Mouse (Mus musculus): ENCODE measurements around the gene Ptprt. TPM values are rescaled to one million over a fixed set of nuclear protein-coding genes. Genes with fewer than 3 reads are reported as not detected.
"Not testable (repeated sequence)": the region's sequence is repeated elsewhere in the genome, so short reads cannot be mapped to it uniquely, and the experiment has no call there.

The Ptprt gene
- polyA plus RNA-seq, 1 experiment from 2014 or later = 0.26 TPM

- H3K27ac ChIP-seq (ENCODE audit: low read length) = no peak overlapping the region
- WGBS = 80% methylated on average over 2 of the region's 2 CpGs
- H3K4me3 ChIP-seq (replicated peaks; ENCODE audit: low read length) = no peak overlapping the region
- H3K4me1 ChIP-seq (ENCODE audit: control insufficient read depth, insufficient read depth, low read length) = no peaks in the 10 kb centered on the region
- no peaks in the 10 kb centered on the region for H3K9me3 ChIP-seq (replicated peaks; ENCODE audit: control insufficient read depth, low read length)
- H3K27me3 ChIP-seq (ENCODE audit: control insufficient read depth, insufficient read depth, low read length) = no peaks in the 10 kb centered on the region
- H3K9ac ChIP-seq (ENCODE audit: low read length) = no peak overlapping the region
- H3K4me2 ChIP-seq (ENCODE audit: low read depth, low read length) = no peak overlapping the region
- H3K36me3 ChIP-seq (ENCODE audit: control insufficient read depth, insufficient read depth, low read length) = no peaks in the 10 kb centered on the region
- peak; percentile 66 for ATAC-seq (ENCODE audit: insufficient read depth, low FRiP score)
These were observed 479.1 kb downstream of the Ptprt start for GRCm38 (mm10) chr2:162181826-162182225.

- no peaks in the 10 kb centered on the region for H3K36me3 ChIP-seq (ENCODE audit: control insufficient read depth, insufficient read depth, low read length)
- H3K9ac ChIP-seq (ENCODE audit: low read length) = no peak overlapping the region
- H3K27ac ChIP-seq (ENCODE audit: low read length) = no peak overlapping the region
- H3K9me3 ChIP-seq (replicated peaks; ENCODE audit: control insufficient read depth, low read length) = no peaks in the 10 kb centered on the region
- 69% methylated on average over 1 of the region's 1 CpGs for WGBS
- no peaks in the 10 kb centered on the region for H3K27me3 ChIP-seq (ENCODE audit: control insufficient read depth, insufficient read depth, low read length)
- H3K4me2 ChIP-seq (ENCODE audit: low read depth, low read length) = no peak overlapping the region
- ATAC-seq (ENCODE audit: insufficient read depth, low FRiP score) = no peak
- no peak overlapping the region for H3K4me3 ChIP-seq (replicated peaks; ENCODE audit: low read length)
- H3K4me1 ChIP-seq (ENCODE audit: control insufficient read depth, insufficient read depth, low read length) = no peaks in the 10 kb centered on the region
These were observed 488.4 kb downstream of the Ptprt start for GRCm38 (mm10) chr2:162172529-162172928.

GRCm38 (mm10) chr2:162141845-162142411 lies 519.0 kb downstream of the Ptprt start:
- Histone ChIP-seq H3K4me3 (replicated peaks; ENCODE audit: low read length) (no peak overlapping the region), H3K9ac (ENCODE audit: low read length) (no peak overlapping the region), H3K9me3 (replicated peaks; ENCODE audit: control insufficient read depth, low read length) (no peaks in the 10 kb centered on the region), H3K36me3 (ENCODE audit: control insufficient read depth, insufficient read depth, low read length) (no peaks in the 10 kb centered on the region), H3K4me2 (ENCODE audit: low read depth, low read length) (no peak overlapping the region), H3K27ac (ENCODE audit: low read length) (no peak overlapping the region), H3K27me3 (ENCODE audit: control insufficient read depth, insufficient read depth, low read length) (no peaks in the 10 kb centered on the region), H3K4me1 (ENCODE audit: control insufficient read depth, insufficient read depth, low read length) (no peaks in the 10 kb centered on the region)
- 79% methylated on average over 3 of the region's 3 CpGs for WGBS
- no peak for ATAC-seq (ENCODE audit: insufficient read depth, low FRiP score)

GRCm38 (mm10) chr2:162136176-162136575 lies 524.8 kb downstream of the Ptprt start:
- WGBS = 90% methylated on average over 3 of the region's 3 CpGs
- H3K4me1 ChIP-seq (ENCODE audit: control insufficient read depth, insufficient read depth, low read length); H3K9ac ChIP-seq (ENCODE audit: low read length); H3K4me3 ChIP-seq (replicated peaks; ENCODE audit: low read length); ATAC-seq (ENCODE audit: insufficient read depth, low FRiP score); H3K27ac ChIP-seq (ENCODE audit: low read length); H3K4me2 ChIP-seq (ENCODE audit: low read depth, low read length); H3K9me3 ChIP-seq (replicated peaks; ENCODE audit: control insufficient read depth, low read length); H3K36me3 ChIP-seq (ENCODE audit: control insufficient read depth, insufficient read depth, low read length); H3K27me3 ChIP-seq (ENCODE audit: control insufficient read depth, insufficient read depth, low read length): not testable (repeated sequence)

- Histone ChIP-seq H3K4me3 (replicated peaks; ENCODE audit: low read length) (no peak overlapping the region), H3K4me1 (ENCODE audit: control insufficient read depth, insufficient read depth, low read length) (no peaks in the 10 kb centered on the region), H3K27ac (ENCODE audit: low read length) (no peak overlapping the region), H3K4me2 (ENCODE audit: low read depth, low read length) (no peak overlapping the region), H3K36me3 (ENCODE audit: control insufficient read depth, insufficient read depth, low read length) (no peaks in the 10 kb centered on the region), H3K9ac (ENCODE audit: low read length) (no peak overlapping the region), H3K27me3 (ENCODE audit: control insufficient read depth, insufficient read depth, low read length) (no peaks in the 10 kb centered on the region; the same call in 1 of the 2 replicates), H3K9me3 (replicated peaks; ENCODE audit: control insufficient read depth, low read length) (no peaks in the 10 kb centered on the region)
- 61% methylated on average over 4 of the region's 4 CpGs for WGBS
- peak; percentile 79 for ATAC-seq (ENCODE audit: insufficient read depth, low FRiP score)
These were observed 529.2 kb downstream of the Ptprt start for GRCm38 (mm10) chr2:162131607-162132304.

- H3K9ac ChIP-seq (ENCODE audit: low read length) = no peak overlapping the region
- no peak overlapping the region for H3K4me2 ChIP-seq (ENCODE audit: low read depth, low read length)
- H3K27ac ChIP-seq (ENCODE audit: low read length) = no peak overlapping the region
- no peak overlapping the region for H3K4me3 ChIP-seq (replicated peaks; ENCODE audit: low read length)
- H3K27me3 ChIP-seq (ENCODE audit: control insufficient read depth, insufficient read depth, low read length) = no peaks in the 10 kb centered on the region; the same call in 1 of the 2 replicates
- no peaks in the 10 kb centered on the region for H3K36me3 ChIP-seq (ENCODE audit: control insufficient read depth, insufficient read depth, low read length)
- no peaks in the 10 kb centered on the region for H3K4me1 ChIP-seq (ENCODE audit: control insufficient read depth, insufficient read depth, low read length)
- 91% methylated on average over 1 of the region's 1 CpGs for WGBS
- H3K9me3 ChIP-seq (replicated peaks; ENCODE audit: control insufficient read depth, low read length) = no peaks in the 10 kb centered on the region
- no peak for ATAC-seq (ENCODE audit: insufficient read depth, low FRiP score)
These were observed 531.1 kb downstream of the Ptprt start for GRCm38 (mm10) chr2:162129896-162130295.

GRCm38 (mm10) chr2:162118041-162118440 lies 542.9 kb downstream of the Ptprt start:
- Histone ChIP-seq H3K4me2 (ENCODE audit: low read depth, low read length) (no peak overlapping the region), H3K27ac (ENCODE audit: low read length) (no peak overlapping the region), H3K4me3 (replicated peaks; ENCODE audit: low read length) (no peak overlapping the region), H3K9ac (ENCODE audit: low read length) (no peak overlapping the region), H3K27me3 (ENCODE audit: control insufficient read depth, insufficient read depth, low read length) (no peaks in the 10 kb centered on the region), H3K9me3 (replicated peaks; ENCODE audit: control insufficient read depth, low read length) (no peaks in the 10 kb centered on the region), H3K4me1 (ENCODE audit: control insufficient read depth, insufficient read depth, low read length) (no peaks in the 10 kb centered on the region), H3K36me3 (ENCODE audit: control insufficient read depth, insufficient read depth, low read length) (no peaks in the 10 kb centered on the region)
- no peak for ATAC-seq (ENCODE audit: insufficient read depth, low FRiP score)
- 70% methylated on average over 2 of the region's 2 CpGs for WGBS

GRCm38 (mm10) chr2:162082391-162082790 lies 578.6 kb downstream of the Ptprt start:
- ATAC-seq (ENCODE audit: insufficient read depth, low FRiP score) = no peak

GRCm38 (mm10) chr2:162080717-162081398 lies 580.1 kb downstream of the Ptprt start:
- WGBS = 77% methylated on average over 1 of the region's 1 CpGs
- Histone ChIP-seq H3K4me3 (replicated peaks; ENCODE audit: low read length) (no peak overlapping the region), H3K9ac (ENCODE audit: low read length) (no peak overlapping the region), H3K36me3 (ENCODE audit: control insufficient read depth, insufficient read depth, low read length) (no peaks in the 10 kb centered on the region), H3K9me3 (replicated peaks; ENCODE audit: control insufficient read depth, low read length) (no peaks in the 10 kb centered on the region), H3K27ac (ENCODE audit: low read length) (no peak overlapping the region), H3K4me2 (ENCODE audit: low read depth, low read length) (no peak overlapping the region), H3K27me3 (ENCODE audit: control insufficient read depth, insufficient read depth, low read length) (no peaks in the 10 kb centered on the region), H3K4me1 (ENCODE audit: control insufficient read depth, insufficient read depth, low read length) (no peaks in the 10 kb centered on the region)
- ATAC-seq (ENCODE audit: insufficient read depth, low FRiP score) = no peak

More at GRCm38 (mm10) chr2:162082391-162082790, 578.6 kb downstream of the Ptprt start:
- Histone ChIP-seq H3K36me3 (ENCODE audit: control insufficient read depth, insufficient read depth, low read length) (no peaks in the 10 kb centered on the region), H3K4me2 (ENCODE audit: low read depth, low read length) (no peak overlapping the region), H3K27ac (ENCODE audit: low read length) (no peak overlapping the region), H3K4me3 (replicated peaks; ENCODE audit: low read length) (no peak overlapping the region), H3K27me3 (ENCODE audit: control insufficient read depth, insufficient read depth, low read length) (no peaks in the 10 kb centered on the region), H3K9ac (ENCODE audit: low read length) (no peak overlapping the region), H3K4me1 (ENCODE audit: control insufficient read depth, insufficient read depth, low read length) (no peaks in the 10 kb centered on the region), H3K9me3 (replicated peaks; ENCODE audit: control insufficient read depth, low read length) (no peaks in the 10 kb centered on the region)
- WGBS = 77% methylated on average over 3 of the region's 3 CpGs

Measured in stomach, embryonic 16.5 days (tissue).